Mouse (Mus musculus): ENCODE results near the gene Gm10720. TPM values are rescaled to one million over a fixed set of nuclear protein-coding genes. Genes with fewer than 3 reads are reported as not detected.
"Not testable (repeated sequence)": the region's sequence is repeated elsewhere in the genome, so short reads cannot be mapped to it uniquely, and the experiment has no call there.

Gene Gm10720
- polyA plus RNA-seq, 1 experiment from 2014 or later: not detected

DNA sequence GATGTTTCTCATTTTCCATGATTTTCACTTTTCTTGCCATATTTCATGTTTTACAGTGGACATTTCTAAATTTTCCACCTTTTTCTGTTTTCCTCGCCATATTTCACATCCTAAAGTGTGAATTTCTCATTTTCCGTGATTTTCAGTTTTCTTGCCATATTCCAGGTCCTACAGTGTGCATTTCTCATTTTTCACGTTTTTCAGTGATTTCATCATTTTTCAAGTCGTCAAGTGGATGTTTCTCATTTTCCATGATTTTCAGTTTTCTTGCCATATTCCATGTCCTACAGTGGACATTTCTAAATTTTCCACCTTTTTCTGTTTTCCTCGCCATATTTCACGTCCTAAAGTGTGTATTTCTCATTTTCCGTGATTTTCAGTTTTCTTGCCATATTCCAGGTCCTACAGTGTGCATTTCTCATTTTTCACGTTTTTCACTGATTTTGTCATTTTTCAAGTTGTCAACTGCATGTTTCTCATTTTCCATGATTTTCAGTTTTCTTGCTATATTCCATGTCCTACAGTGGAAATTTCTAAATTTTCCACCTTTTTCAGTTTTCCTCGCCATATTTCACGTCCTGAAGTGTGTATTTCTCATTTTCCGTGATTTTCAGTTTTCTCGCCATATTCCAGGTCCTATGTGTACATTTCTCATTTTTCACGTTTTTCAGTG is 8.0 kb downstream of the Gm10720 start, which contains the start of gene Gm10718:
Gene Gm10718 (plus strand): TSS at position 236 of the 673 bp plus-strand sequence.
- WGBS: 72% methylated on average over 9 of the region's 13 CpGs
- H3K27ac ChIP-seq (replicated peaks; ENCODE audit: low read depth, low read length); ATAC-seq (ENCODE audit: insufficient number of reproducible peaks, low FRiP score, low TSS enrichment, low read depth); H3K9ac ChIP-seq (ENCODE audit: low read length); H3K4me2 ChIP-seq (ENCODE audit: low read depth, severe bottlenecking); H3K27me3 ChIP-seq (ENCODE audit: control insufficient read depth, insufficient read depth, low read length); DNase-seq (ENCODE audit: low spot score); H3K4me1 ChIP-seq (ENCODE audit: control insufficient read depth, insufficient read depth, low read length); H3K9me3 ChIP-seq (ENCODE audit: control insufficient read depth, low read length); H3K4me3 ChIP-seq (ENCODE audit: low read depth, low read length); H3K36me3 ChIP-seq (ENCODE audit: control insufficient read depth, insufficient read depth, low read length): not testable (repeated sequence)

DNA sequence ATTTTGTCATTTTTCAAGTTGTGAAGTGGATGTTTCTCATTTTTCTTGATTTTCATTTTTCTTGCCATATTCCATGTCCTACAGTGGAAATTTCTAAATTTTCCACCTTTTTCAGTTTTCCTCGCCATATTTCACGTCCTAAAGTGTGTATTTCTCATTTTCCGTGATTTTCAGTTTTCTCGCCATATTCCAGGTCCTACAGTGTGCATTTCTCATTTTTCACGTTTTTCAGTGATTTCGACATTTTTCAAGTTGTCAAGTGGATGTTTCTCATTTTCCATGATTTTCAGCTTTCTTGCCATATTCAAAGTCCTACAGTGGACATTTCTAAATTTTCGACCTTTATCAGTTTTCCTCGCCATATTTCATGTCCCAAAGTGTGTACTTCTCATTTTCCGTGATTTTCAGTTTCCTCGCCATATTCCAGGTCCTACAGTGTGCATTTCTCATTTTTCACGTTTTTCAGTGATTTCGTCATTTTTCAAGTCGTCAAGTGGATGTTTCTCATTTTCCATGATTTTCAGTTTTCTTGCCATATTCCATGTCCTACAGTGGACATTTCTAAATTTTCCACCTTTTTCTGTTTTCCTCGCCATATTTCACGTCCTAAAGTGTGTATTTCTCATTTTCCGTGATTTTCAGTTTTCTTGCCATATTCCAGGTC is 8.7 kb downstream of the Gm10720 start:
- not testable (repeated sequence) for H3K9me3 ChIP-seq (ENCODE audit: control insufficient read depth, low read length); H3K4me3 ChIP-seq (ENCODE audit: low read depth, low read length); DNase-seq (ENCODE audit: low spot score); H3K9ac ChIP-seq (ENCODE audit: low read length); H3K27ac ChIP-seq (replicated peaks; ENCODE audit: low read depth, low read length); ATAC-seq (ENCODE audit: insufficient number of reproducible peaks, low FRiP score, low TSS enrichment, low read depth); H3K27me3 ChIP-seq (ENCODE audit: control insufficient read depth, insufficient read depth, low read length); H3K36me3 ChIP-seq (ENCODE audit: control insufficient read depth, insufficient read depth, low read length); H3K4me2 ChIP-seq (ENCODE audit: low read depth, severe bottlenecking); H3K4me1 ChIP-seq (ENCODE audit: control insufficient read depth, insufficient read depth, low read length)
- WGBS: 68% methylated on average over 15 of the region's 16 CpGs

DNA sequence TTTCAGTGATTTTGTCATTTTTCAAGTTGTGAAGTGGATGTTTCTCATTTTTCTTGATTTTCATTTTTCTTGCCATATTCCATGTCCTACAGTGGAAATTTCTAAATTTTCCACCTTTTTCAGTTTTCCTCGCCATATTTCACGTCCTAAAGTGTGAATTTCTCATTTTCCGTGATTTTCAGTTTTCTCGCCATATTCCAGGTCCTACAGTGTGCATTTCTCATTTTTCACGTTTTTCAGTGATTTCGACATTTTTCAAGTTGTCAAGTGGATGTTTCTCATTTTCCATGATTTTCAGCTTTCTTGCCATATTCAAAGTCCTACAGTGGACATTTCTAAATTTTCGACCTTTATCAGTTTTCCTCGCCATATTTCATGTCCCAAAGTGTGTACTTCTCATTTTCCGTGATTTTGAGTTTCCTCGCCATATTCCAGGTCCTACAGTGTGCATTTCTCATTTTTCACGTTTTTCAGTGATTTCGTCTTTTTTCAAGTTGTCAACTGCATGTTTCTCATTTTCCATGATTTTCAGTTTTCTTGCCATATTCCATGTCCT is 9.5 kb downstream of the Gm10720 start, which contains the start of gene Gm10717:
Gene Gm10717 (plus strand): TSS at position 506 of the 556 bp plus-strand sequence.
- not testable (repeated sequence) for H3K4me1 ChIP-seq (ENCODE audit: control insufficient read depth, insufficient read depth, low read length); H3K9ac ChIP-seq (ENCODE audit: low read length); H3K27me3 ChIP-seq (ENCODE audit: control insufficient read depth, insufficient read depth, low read length); ATAC-seq (ENCODE audit: insufficient number of reproducible peaks, low FRiP score, low TSS enrichment, low read depth); H3K9me3 ChIP-seq (ENCODE audit: control insufficient read depth, low read length); H3K27ac ChIP-seq (replicated peaks; ENCODE audit: low read depth, low read length); H3K4me3 ChIP-seq (ENCODE audit: low read depth, low read length); DNase-seq (ENCODE audit: low spot score); H3K36me3 ChIP-seq (ENCODE audit: control insufficient read depth, insufficient read depth, low read length); H3K4me2 ChIP-seq (ENCODE audit: low read depth, severe bottlenecking)
- WGBS: 73% methylated on average over 12 of the region's 12 CpGs

DNA sequence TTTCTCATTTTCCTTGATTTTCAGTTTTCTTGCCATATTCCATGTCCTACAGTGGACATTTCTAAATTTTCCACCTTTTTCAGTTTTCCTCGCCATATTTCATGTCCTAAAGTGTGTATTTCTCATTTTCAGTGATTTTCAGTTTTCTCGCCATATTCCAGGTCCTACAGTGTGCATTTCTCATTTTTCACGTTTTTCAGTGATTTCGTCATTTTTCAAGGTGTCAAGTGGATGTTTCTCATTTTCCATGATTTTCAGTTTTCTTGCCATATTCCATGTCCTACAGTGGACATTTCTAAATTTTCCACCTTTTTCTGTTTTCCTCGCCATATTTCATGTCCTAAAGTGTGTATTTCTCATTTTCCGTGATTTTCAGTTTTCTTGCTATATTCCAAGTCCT is 10.2 kb downstream of the Gm10720 start:
- not testable (repeated sequence) for H3K9me3 ChIP-seq (ENCODE audit: control insufficient read depth, low read length); H3K27ac ChIP-seq (replicated peaks; ENCODE audit: low read depth, low read length); H3K4me3 ChIP-seq (ENCODE audit: low read depth, low read length); H3K4me2 ChIP-seq (ENCODE audit: low read depth, severe bottlenecking); ATAC-seq (ENCODE audit: insufficient number of reproducible peaks, low FRiP score, low TSS enrichment, low read depth); H3K27me3 ChIP-seq (ENCODE audit: control insufficient read depth, insufficient read depth, low read length); H3K36me3 ChIP-seq (ENCODE audit: control insufficient read depth, insufficient read depth, low read length); H3K9ac ChIP-seq (ENCODE audit: low read length); H3K4me1 ChIP-seq (ENCODE audit: control insufficient read depth, insufficient read depth, low read length); DNase-seq (ENCODE audit: low spot score)
- 67% methylated on average over 4 of the region's 6 CpGs for WGBS

DNA sequence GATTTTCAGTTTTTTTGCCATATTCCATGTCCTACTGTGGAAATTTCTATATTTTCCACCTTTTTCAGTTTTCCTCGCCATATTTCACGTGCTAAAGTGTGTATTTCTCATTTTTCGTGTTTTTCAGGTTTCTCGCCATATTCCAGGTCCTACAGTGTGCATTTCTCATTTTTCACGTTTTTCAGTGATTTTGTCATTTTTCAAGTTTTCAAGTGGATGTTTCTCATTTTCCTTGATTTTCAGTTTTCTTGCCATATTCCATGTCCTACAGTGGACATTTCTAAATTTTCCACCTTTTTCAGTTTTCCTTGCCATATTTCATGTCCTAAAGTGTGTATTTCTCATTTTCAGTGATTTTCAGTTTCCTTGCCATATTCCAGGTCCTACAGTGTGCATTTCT is 10.7 kb downstream of the Gm10720 start:
- H3K4me2 ChIP-seq (ENCODE audit: low read depth, severe bottlenecking); H3K4me3 ChIP-seq (ENCODE audit: low read depth, low read length); H3K27ac ChIP-seq (replicated peaks; ENCODE audit: low read depth, low read length); H3K36me3 ChIP-seq (ENCODE audit: control insufficient read depth, insufficient read depth, low read length); H3K27me3 ChIP-seq (ENCODE audit: control insufficient read depth, insufficient read depth, low read length); ATAC-seq (ENCODE audit: insufficient number of reproducible peaks, low FRiP score, low TSS enrichment, low read depth); H3K9me3 ChIP-seq (ENCODE audit: control insufficient read depth, low read length); H3K4me1 ChIP-seq (ENCODE audit: control insufficient read depth, insufficient read depth, low read length); H3K9ac ChIP-seq (ENCODE audit: low read length); DNase-seq (ENCODE audit: low spot score): not testable (repeated sequence)
- WGBS: 73% methylated on average over 5 of the region's 5 CpGs

DNA sequence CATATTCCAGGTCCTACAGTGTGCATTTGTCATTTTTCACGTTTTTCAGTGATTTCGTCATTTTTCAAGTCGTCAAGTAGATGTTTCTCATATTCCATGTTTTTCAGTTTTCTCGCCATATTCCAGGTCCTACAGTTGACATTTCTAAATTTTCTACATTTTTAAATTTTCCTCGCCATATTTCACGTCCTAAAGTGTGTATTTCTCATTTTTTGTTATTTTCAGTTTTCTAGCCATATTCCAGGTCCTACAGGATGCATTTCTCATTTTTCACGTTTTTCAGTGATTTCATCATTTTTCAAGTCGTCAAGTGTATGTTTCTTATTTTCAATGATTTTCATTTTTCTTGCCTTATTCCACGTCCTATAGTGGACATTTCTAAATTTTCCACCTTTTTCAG is 11.3 kb downstream of the Gm10720 start:
- ATAC-seq (ENCODE audit: insufficient number of reproducible peaks, low FRiP score, low TSS enrichment, low read depth); H3K36me3 ChIP-seq (ENCODE audit: control insufficient read depth, insufficient read depth, low read length): not testable (repeated sequence)
- WGBS: 65% methylated on average over 9 of the region's 9 CpGs

DNA sequence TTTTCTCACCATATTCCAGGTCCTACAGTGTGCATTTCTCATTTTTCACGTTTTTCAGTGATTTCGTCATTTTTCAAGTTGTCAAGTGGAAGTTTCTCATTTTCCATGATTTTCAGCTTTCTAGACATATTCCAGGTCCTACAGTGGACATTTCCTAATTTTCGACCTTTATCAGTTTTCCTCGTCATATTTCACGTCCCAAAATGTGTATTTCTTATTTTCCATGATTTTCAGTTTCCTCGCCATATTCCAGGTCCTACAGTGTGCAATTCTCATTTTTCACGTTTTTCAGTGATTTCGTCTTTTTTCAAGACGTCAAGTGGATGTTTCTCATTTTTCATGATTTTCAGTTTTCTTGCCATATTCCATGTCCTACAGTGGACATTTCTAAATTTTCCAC is 11.7 kb downstream of the Gm10720 start:
- not testable (repeated sequence) for H3K9me3 ChIP-seq (ENCODE audit: control insufficient read depth, low read length); H3K4me3 ChIP-seq (ENCODE audit: low read depth, low read length); H3K36me3 ChIP-seq (ENCODE audit: control insufficient read depth, insufficient read depth, low read length); H3K4me1 ChIP-seq (ENCODE audit: control insufficient read depth, insufficient read depth, low read length); H3K27ac ChIP-seq (replicated peaks; ENCODE audit: low read depth, low read length); H3K27me3 ChIP-seq (ENCODE audit: control insufficient read depth, insufficient read depth, low read length); H3K4me2 ChIP-seq (ENCODE audit: low read depth, severe bottlenecking); H3K9ac ChIP-seq (ENCODE audit: low read length); ATAC-seq (ENCODE audit: insufficient number of reproducible peaks, low FRiP score, low TSS enrichment, low read depth)
- 72% methylated on average over 9 of the region's 9 CpGs for WGBS
- DNase-seq (ENCODE audit: low spot score): peak; percentile 51

More for the DNA sequence above, 11.3 kb downstream of the Gm10720 start:
- not testable (repeated sequence) for DNase-seq (ENCODE audit: low spot score); H3K9me3 ChIP-seq (ENCODE audit: control insufficient read depth, low read length); H3K4me3 ChIP-seq (ENCODE audit: low read depth, low read length); H3K27ac ChIP-seq (replicated peaks; ENCODE audit: low read depth, low read length); H3K9ac ChIP-seq (ENCODE audit: low read length); H3K4me1 ChIP-seq (ENCODE audit: control insufficient read depth, insufficient read depth, low read length); H3K4me2 ChIP-seq (ENCODE audit: low read depth, severe bottlenecking); H3K27me3 ChIP-seq (ENCODE audit: control insufficient read depth, insufficient read depth, low read length)

DNA sequence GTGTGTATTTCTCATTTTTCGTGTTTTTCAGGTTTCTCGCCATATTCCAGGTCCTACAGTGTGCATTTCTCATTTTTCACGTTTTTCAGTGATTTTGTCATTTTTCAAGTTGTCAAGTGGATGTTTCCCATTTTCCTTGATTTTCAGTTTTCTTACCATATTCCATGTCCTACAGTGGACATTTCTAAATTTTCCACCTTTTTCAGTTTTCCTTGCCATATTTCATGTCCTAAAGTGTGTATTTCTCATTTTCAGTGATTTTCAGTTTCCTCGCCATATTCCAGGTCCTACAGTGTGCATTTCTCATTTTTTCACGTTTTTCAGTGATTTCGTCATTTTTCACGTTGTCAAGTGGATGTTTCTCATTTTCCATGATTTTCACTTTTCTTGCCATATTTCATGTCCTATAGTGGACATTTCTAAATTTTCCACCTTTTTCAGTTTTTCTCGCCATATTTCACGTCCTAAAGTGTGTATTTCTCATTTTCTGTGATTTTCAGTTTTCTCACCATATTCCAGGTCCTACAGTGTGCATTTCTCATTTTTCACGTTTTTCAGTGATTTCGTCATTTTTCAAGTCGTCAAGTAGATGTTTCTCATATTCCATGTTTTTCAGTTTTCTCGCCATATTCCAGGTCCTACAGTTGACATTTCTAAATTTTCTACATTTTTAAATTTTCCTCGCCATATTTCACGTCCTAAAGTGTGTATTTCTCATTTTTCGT is 14.0 kb downstream of the Gm10720 start:
- H3K4me1 ChIP-seq (ENCODE audit: control insufficient read depth, insufficient read depth, low read length); H3K4me3 ChIP-seq (ENCODE audit: low read depth, low read length); H3K9me3 ChIP-seq (ENCODE audit: control insufficient read depth, low read length); ATAC-seq (ENCODE audit: insufficient number of reproducible peaks, low FRiP score, low TSS enrichment, low read depth); H3K27me3 ChIP-seq (ENCODE audit: control insufficient read depth, insufficient read depth, low read length); H3K9ac ChIP-seq (ENCODE audit: low read length); H3K36me3 ChIP-seq (ENCODE audit: control insufficient read depth, insufficient read depth, low read length); H3K27ac ChIP-seq (replicated peaks; ENCODE audit: low read depth, low read length); H3K4me2 ChIP-seq (ENCODE audit: low read depth, severe bottlenecking); DNase-seq (ENCODE audit: low spot score): not testable (repeated sequence)
- 65% methylated on average over 12 of the region's 16 CpGs for WGBS
